Mouse (Mus musculus) olfactory bulb, adult 2 months (tissue): ENCODE results near the gene Dhh. TPM values are rescaled to one million over a fixed set of nuclear protein-coding genes. Genes with fewer than 3 reads are reported as not detected.

ENCODE experiments used
- H3K27ac ChIP-seq: fragments of 200-500 bp; 2 replicates; pipeline ENCODE4 v1.5.1; 2012; ENCODE audit warnings: low read depth, low read length; ENCODE audit not compliant: insufficient read depth
- H3K4me1 ChIP-seq: fragments of 200-500 bp; 2 replicates; pipeline ENCODE4 v1.6.1; 2012; ENCODE audit warnings: low read length; ENCODE audit not compliant: control insufficient read depth, insufficient read depth
- H3K4me3 ChIP-seq: fragments of 200-500 bp; 2 replicates; pipeline ENCODE4 v1.5.1; 2012; ENCODE audit warnings: mild to moderate bottlenecking, low read depth, low read length, moderate library complexity; ENCODE audit not compliant: insufficient read depth
- CTCF ChIP-seq: fragments of 200-500 bp; IDR thresholded peaks from 2 replicates; pipeline ENCODE4 v1.5.1; 2012; ENCODE audit warnings: low read depth, mild to moderate bottlenecking, low read length, moderate library complexity; ENCODE audit not compliant: insufficient read depth
- POLR2A ChIP-seq: fragments of 200-500 bp; IDR thresholded peaks from 2 replicates; pipeline ENCODE4 v1.6.1; 2012; ENCODE audit warnings: mild to moderate bottlenecking, low read depth, low read length, moderate library complexity; ENCODE audit not compliant: insufficient read depth
- WGBS: fragments of 180-500 bp; shearing (Covaris S2); methylation state at CpG from one replicate; pipeline ENCODE4 v1.1.7; 2018; 5-methylcytosine and 5-hydroxymethylcytosine counted together
- polyA plus RNA-seq: library from polyadenylated mRNA; stranded (reverse); fragments of >200 nt; gene quantifications from 2 replicates; pipeline ENCODE4 v1.2.4, GENCODE M21; 2012; ENCODE audit warnings: low replicate concordance; ENCODE audit not compliant: missing spikeins, insufficient read depth, insufficient read length

Gene Dhh
- polyA plus RNA-seq, 1 experiment: not detected

- peak within 1 kb of the TSS; percentile 89 for H3K4me3 ChIP-seq
- under 1% methylated on average over 82 of the region's 82 CpGs for WGBS
- peak; percentile 1; the same call in 1 of the 2 replicates for TF ChIP-seq POLR2A
- no peak for TF ChIP-seq CTCF
Observed at GRCm38 (mm10) chr15:98917538-98918498, 19.5 kb upstream of the Dhh start, which contains the start of gene Lmbr1l. Gene Lmbr1l, minus strand, starts transcription at chr15:98918231.

GRCm38 (mm10) chr15:98917091-98917490, 18.8 kb upstream of the Dhh start:
- Histone ChIP-seq H3K4me3 (peak overlapping the region; percentile 89), H3K4me1 (peaks cover 6% of the 10 kb centered on the region; the same call in 1 of the 2 replicates), H3K27ac (peak overlapping the region; percentile 42)
- WGBS: under 1% methylated on average over 14 of the region's 14 CpGs
- TF ChIP-seq POLR2A (no peak), CTCF (no peak)

More at GRCm38 (mm10) chr15:98917538-98918498, 19.5 kb upstream of the Dhh start, which contains the start of gene Lmbr1l:
- peaks cover 6% of the 10 kb centered on the region; the same call in 1 of the 2 replicates for H3K4me1 ChIP-seq
- H3K27ac ChIP-seq: peak within 1 kb of the TSS; percentile 69

- H3K4me1 ChIP-seq: peaks cover 6% of the 10 kb centered on the region; the same call in 1 of the 2 replicates
- H3K4me3 ChIP-seq: no peak overlapping the region
- WGBS: 94% methylated on average over 4 of the region's 4 CpGs
- H3K27ac ChIP-seq: no peak overlapping the region
- TF ChIP-seq CTCF (no peak), POLR2A (no peak)
Observed at GRCm38 (mm10) chr15:98916016-98916415, 17.7 kb upstream of the Dhh start.

- Histone ChIP-seq H3K4me1 (peaks cover 6% of the 10 kb centered on the region; the same call in 1 of the 2 replicates), H3K27ac (no peak overlapping the region), H3K4me3 (no peak overlapping the region)
- TF ChIP-seq POLR2A (no peak), CTCF (no peak)
- 83% methylated on average over 6 of the region's 6 CpGs for WGBS
Observed at GRCm38 (mm10) chr15:98914903-98915302, 16.6 kb upstream of the Dhh start.

GRCm38 (mm10) chr15:98904692-98905091, 6.4 kb upstream of the Dhh start:
- no peak overlapping the region for H3K4me3 ChIP-seq
- TF ChIP-seq CTCF (peak; percentile 72), POLR2A (no peak)
- H3K27ac ChIP-seq: no peak overlapping the region
- H3K4me1 ChIP-seq: no peaks in the 10 kb centered on the region
- WGBS: 36% methylated on average over 10 of the region's 10 CpGs

DNA sequence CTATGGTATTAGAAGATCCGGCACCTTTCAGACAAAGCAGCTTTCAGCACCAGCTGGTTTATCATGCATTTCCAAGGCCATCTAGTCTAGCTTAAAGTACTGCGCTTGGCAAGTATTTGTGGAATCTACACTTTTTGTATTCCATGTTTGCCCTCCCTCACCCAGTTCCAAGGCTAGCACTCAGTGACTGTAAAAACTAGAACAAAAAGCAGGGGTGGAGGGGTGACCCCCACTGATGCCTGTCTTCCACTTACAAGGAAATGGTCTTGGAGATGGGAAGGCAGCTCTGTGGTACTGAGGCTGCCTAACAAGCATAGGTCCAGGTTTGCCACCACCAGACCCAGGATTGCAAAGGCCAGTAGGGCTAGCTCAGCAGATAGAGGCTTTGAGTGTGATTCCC, 4.3 kb upstream of the Dhh start:
- Histone ChIP-seq H3K4me1 (peaks cover 6% of the 10 kb centered on the region), H3K27ac (no peak overlapping the region), H3K4me3 (no peak overlapping the region)
- TF ChIP-seq POLR2A: no peak
- TF ChIP-seq CTCF: no peak
- 90% methylated on average over 2 of the region's 2 CpGs for WGBS

DNA sequence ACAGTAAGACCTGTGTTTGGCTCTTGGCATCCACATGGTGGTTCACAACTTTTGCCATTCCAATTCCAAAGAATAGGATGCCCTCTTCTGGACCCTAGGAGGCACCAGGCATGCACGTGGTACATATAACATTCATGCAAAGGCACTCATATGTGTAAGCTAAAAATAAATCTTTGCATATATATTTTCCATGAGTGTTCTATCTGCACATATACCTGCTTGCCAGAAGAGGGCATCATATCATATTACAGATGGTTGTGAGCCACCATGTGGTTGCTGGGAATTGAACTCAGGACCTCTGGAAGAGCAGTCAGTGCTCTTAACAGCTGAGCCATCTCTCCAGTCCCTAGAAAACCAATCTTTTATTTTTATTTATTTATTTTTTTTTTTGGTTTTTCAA, 3.2 kb upstream of the Dhh start:
- 65% methylated on average over 1 of the region's 1 CpGs for WGBS
- Histone ChIP-seq H3K27ac (no peak overlapping the region), H3K4me1 (peaks cover 6% of the 10 kb centered on the region), H3K4me3 (no peak overlapping the region)
- TF ChIP-seq CTCF: no peak
- no peak for TF ChIP-seq POLR2A

- TF ChIP-seq CTCF (no peak), POLR2A (no peak)
- Histone ChIP-seq H3K27ac (no peak overlapping the region), H3K4me1 (peaks cover 30% of the 10 kb centered on the region), H3K4me3 (no peak overlapping the region)
- WGBS: 29% methylated on average over 10 of the region's 10 CpGs
Observed at GRCm38 (mm10) chr15:98897495-98897894, 845 bp downstream of the Dhh start.

GRCm38 (mm10) chr15:98895635-98896589, 2.4 kb downstream of the Dhh start:
- no peak overlapping the region for H3K27ac ChIP-seq
- H3K4me1 ChIP-seq: peaks cover 32% of the 10 kb centered on the region
- H3K4me3 ChIP-seq: peak overlapping the region; percentile 1
- WGBS: 13% methylated on average over 41 of the region's 41 CpGs
- no peak for TF ChIP-seq POLR2A
- no peak for TF ChIP-seq CTCF
